Mouse (Mus musculus): Measurements from ENCODE around the gene Pi4k2b. TPM values are rescaled to one million over a fixed set of nuclear protein-coding genes. Genes with fewer than 3 reads are reported as not detected.

Gene Pi4k2b
- polyA plus RNA-seq, 1 experiment, result 65.9 TPM

DNA sequence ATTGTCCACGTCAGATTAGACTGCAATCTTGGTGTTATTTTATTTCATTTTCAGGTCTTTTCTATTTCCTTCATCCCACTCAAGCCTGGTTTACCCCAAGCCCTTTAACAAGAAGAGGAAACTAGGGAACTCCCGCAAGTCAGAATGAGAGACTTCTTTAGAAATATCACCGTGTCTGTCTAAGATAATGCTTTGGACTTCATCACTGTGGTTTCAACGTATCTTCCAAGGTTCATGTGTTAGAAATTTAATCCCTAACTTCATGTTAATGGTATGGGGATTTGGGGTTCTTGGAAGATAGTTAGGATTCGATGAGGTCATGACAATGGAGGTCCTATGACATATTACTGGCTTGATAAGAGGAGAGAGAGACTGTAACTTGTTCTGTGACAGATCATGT lies 13.6 kb upstream of the Pi4k2b start:
- Histone ChIP-seq H3K36me3 (ENCODE audit: control insufficient read depth, insufficient read depth, low read length) (no peaks in the 10 kb centered on the region), H3K27ac (ENCODE audit: control insufficient read depth, insufficient read depth, low read depth, low read length) (no peak overlapping the region), H3K4me1 (ENCODE audit: control insufficient read depth, insufficient read depth, low read length) (no peaks in the 10 kb centered on the region), H3K27me3 (ENCODE audit: control insufficient read depth, insufficient read depth, low read length) (no peaks in the 10 kb centered on the region), H3K4me3 (ENCODE audit: control insufficient read depth, low read depth, low read length) (no peak overlapping the region)
- TF ChIP-seq CTCF (IDR thresholded peaks at IDR 0.05; ENCODE audit: control insufficient read depth, insufficient read depth, insufficient replicate concordance, low read depth, low read length), result no peak
- no peak for TF ChIP-seq POLR2A (IDR thresholded peaks at IDR 0.05; ENCODE audit: control insufficient read depth, low read depth, low read length)

DNA sequence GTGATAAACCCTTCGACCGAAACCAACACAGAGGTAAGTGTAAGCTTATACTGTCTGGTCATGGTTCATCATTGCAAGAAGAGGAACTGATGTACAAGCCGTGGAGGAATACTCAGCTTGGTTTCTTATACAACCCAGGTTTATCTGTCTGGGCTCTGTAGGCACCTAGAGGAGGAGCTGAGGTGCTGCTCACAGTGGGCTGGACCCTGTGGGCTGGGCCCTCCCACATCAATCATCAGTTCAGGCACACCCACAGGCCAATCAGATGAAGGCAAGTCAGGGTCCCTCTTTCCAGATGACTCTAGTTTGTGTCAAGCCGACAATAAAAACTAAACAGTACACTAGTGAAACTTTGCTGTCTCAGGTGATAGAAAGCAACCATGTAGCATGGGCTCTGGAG lies 8.6 kb upstream of the Pi4k2b start:
- TF ChIP-seq POLR2A (IDR thresholded peaks at IDR 0.05; ENCODE audit: control insufficient read depth, low read depth, low read length) (no peak), CTCF (IDR thresholded peaks at IDR 0.05; ENCODE audit: control insufficient read depth, insufficient read depth, insufficient replicate concordance, low read depth, low read length) (no peak)

DNA sequence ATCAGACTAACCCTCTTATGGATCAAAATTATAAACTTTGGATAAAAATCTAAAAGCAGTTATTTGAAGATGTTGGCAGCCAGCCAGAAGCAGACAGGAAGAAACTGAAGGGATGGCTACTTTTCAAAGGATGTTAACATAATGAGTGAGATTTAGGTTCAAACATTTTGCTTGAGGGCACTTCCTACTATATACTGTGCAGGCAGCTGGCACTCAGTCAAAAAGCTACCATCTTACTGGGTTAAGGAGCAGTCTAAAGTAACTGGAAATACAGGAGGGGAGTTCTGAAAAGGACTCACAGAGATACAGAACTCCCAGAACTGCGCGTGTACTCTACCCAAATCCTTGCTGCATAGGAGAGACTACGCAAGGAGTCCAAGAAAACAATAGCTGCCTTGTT lies 5.3 kb upstream of the Pi4k2b start:
- H3K4me1 ChIP-seq (ENCODE audit: control insufficient read depth, insufficient read depth, low read length), result no peaks in the 10 kb centered on the region
- H3K27ac ChIP-seq (ENCODE audit: control insufficient read depth, insufficient read depth, low read depth, low read length), result no peak overlapping the region
- H3K4me3 ChIP-seq (ENCODE audit: control insufficient read depth, low read depth, low read length), result no peak overlapping the region
- H3K27me3 ChIP-seq (ENCODE audit: control insufficient read depth, insufficient read depth, low read length), result no peaks in the 10 kb centered on the region
- H3K36me3 ChIP-seq (ENCODE audit: control insufficient read depth, insufficient read depth, low read length), result no peaks in the 10 kb centered on the region
- TF ChIP-seq POLR2A (IDR thresholded peaks at IDR 0.05; ENCODE audit: control insufficient read depth, low read depth, low read length) (no peak), CTCF (IDR thresholded peaks at IDR 0.05; ENCODE audit: control insufficient read depth, insufficient read depth, insufficient replicate concordance, low read depth, low read length) (no peak)

More for the DNA sequence above, 8.6 kb upstream of the Pi4k2b start:
- no peak overlapping the region for H3K27ac ChIP-seq (ENCODE audit: control insufficient read depth, insufficient read depth, low read depth, low read length)
- H3K36me3 ChIP-seq (ENCODE audit: control insufficient read depth, insufficient read depth, low read length), result no peaks in the 10 kb centered on the region
- H3K27me3 ChIP-seq (ENCODE audit: control insufficient read depth, insufficient read depth, low read length), result no peaks in the 10 kb centered on the region
- H3K4me1 ChIP-seq (ENCODE audit: control insufficient read depth, insufficient read depth, low read length), result no peaks in the 10 kb centered on the region
- H3K4me3 ChIP-seq (ENCODE audit: control insufficient read depth, low read depth, low read length), result no peak overlapping the region

DNA sequence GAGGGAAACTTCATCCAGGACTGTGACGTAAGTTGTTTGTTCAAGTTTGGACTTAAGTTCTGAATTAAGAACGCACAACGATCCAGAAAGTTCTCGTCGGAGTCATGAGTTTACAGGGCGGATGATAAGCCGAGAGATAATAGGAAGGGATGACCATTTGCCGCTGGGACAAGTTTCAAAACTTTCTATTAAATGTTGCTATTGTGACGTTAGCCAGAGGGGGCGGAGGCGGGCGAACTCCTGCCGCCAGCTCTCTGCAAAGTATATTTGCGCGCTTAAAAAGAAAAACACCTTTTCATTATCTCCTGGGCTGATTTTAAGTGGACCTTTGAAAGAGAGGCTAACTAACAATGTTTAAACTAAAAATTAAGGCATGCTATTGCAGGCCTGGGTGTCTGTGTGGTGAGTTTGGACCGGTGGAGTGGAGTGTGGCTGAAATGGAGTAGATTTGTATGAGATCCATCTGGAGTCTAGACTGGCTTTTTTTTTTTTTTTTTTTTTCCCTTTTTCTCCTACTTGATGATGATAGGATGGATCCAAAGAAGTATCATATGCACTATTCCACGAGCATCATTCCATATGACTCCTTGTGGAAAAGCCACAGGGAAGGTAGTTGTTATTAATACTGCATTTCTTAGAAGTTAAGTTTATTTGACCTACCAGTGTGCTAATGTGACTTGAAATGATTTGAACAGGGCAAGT lies 889 bp downstream of the Pi4k2b start:
- Histone ChIP-seq H3K36me3 (ENCODE audit: control insufficient read depth, insufficient read depth, low read length) (no peaks in the 10 kb centered on the region), H3K27ac (ENCODE audit: control insufficient read depth, insufficient read depth, low read depth, low read length) (peak overlapping the region; percentile 95), H3K27me3 (ENCODE audit: control insufficient read depth, insufficient read depth, low read length) (no peaks in the 10 kb centered on the region), H3K4me3 (ENCODE audit: control insufficient read depth, low read depth, low read length) (peak overlapping the region; percentile 98), H3K4me1 (ENCODE audit: control insufficient read depth, insufficient read depth, low read length) (peaks cover 5% of the 10 kb centered on the region; the same call in 1 of the 2 replicates)
- 0 out of 2 replicates have a peak, but pooled peaks have one; percentile 28 for TF ChIP-seq POLR2A (IDR thresholded peaks at IDR 0.05; ENCODE audit: control insufficient read depth, low read depth, low read length)
- no peak for TF ChIP-seq CTCF (IDR thresholded peaks at IDR 0.05; ENCODE audit: control insufficient read depth, insufficient read depth, insufficient replicate concordance, low read depth, low read length)

DNA sequence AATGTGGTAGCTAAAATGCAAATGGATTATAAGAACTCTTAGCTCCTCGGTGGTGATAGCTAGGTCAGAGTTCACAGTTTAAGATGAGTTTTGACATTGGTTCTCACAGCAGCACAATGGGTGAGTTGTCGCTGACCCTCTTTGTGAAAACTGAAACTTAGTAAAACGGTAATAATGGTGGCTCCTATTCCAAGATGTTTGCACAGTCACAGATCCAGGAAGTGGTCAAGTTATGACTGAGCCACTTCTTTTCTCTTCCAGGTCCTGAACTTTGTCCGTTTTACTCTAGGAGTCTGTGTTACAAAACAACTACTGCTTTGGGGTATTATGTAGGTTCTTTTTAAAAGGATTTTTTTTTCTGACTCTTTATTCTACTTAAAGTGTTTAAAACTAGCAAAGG lies 1.9 kb downstream of the Pi4k2b start:
- TF ChIP-seq POLR2A (IDR thresholded peaks at IDR 0.05; ENCODE audit: control insufficient read depth, low read depth, low read length) (no peak), CTCF (IDR thresholded peaks at IDR 0.05; ENCODE audit: control insufficient read depth, insufficient read depth, insufficient replicate concordance, low read depth, low read length) (no peak)
- Histone ChIP-seq H3K27me3 (ENCODE audit: control insufficient read depth, insufficient read depth, low read length) (no peaks in the 10 kb centered on the region), H3K36me3 (ENCODE audit: control insufficient read depth, insufficient read depth, low read length) (no peaks in the 10 kb centered on the region), H3K27ac (ENCODE audit: control insufficient read depth, insufficient read depth, low read depth, low read length) (no peak overlapping the region), H3K4me3 (ENCODE audit: control insufficient read depth, low read depth, low read length) (peak overlapping the region; percentile 83; the same call in 1 of the 2 replicates), H3K4me1 (ENCODE audit: control insufficient read depth, insufficient read depth, low read length) (peaks cover 5% of the 10 kb centered on the region; the same call in 1 of the 2 replicates)

DNA sequence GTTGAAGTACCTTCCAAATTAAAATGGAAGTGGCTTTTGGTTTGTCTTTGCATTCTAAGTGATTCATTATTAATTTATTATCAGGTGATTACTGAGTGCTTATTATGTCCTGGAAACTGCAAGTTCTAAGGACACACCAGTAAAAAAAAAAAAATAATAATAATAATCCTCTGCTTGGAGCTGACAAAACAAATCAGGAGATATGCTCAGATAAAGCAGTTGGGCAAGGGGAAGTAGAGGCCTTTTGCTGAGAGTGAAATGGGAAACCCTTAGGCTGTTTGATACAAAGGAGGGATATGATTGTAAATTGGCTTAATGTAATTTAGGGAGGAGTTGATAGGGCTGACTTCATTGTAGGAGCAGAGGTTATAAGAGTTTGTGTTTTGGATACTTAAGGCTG lies 5.5 kb downstream of the Pi4k2b start:
- peaks cover 5% of the 10 kb centered on the region; the same call in 1 of the 2 replicates for H3K4me1 ChIP-seq (ENCODE audit: control insufficient read depth, insufficient read depth, low read length)
- H3K27ac ChIP-seq (ENCODE audit: control insufficient read depth, insufficient read depth, low read depth, low read length), result no peak overlapping the region
- no peak for TF ChIP-seq CTCF (IDR thresholded peaks at IDR 0.05; ENCODE audit: control insufficient read depth, insufficient read depth, insufficient replicate concordance, low read depth, low read length)
- TF ChIP-seq POLR2A (IDR thresholded peaks at IDR 0.05; ENCODE audit: control insufficient read depth, low read depth, low read length), result no peak
- no peak overlapping the region for H3K4me3 ChIP-seq (ENCODE audit: control insufficient read depth, low read depth, low read length)
- no peaks in the 10 kb centered on the region for H3K27me3 ChIP-seq (ENCODE audit: control insufficient read depth, insufficient read depth, low read length)
- H3K36me3 ChIP-seq (ENCODE audit: control insufficient read depth, insufficient read depth, low read length), result no peaks in the 10 kb centered on the region

DNA sequence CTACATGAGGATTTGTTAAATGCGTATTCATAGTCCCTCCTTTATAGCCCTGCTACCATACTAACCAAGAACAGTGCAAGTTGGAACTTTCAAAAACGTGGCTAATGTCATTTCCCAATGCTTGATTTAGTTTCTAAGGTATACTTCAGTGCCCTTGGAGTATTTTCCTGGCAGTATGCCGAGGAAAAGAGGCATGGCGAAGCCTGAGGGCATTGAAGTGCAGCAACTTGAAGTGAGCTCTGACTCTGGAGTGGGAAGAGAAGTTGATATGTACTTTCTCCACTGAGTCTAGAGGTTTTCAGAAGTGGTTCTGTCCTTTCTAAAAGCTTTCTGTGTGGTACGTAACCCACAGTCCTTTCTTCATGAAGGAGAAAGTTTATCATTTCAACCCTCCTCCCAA lies 7.4 kb downstream of the Pi4k2b start:
- H3K27ac ChIP-seq (ENCODE audit: control insufficient read depth, insufficient read depth, low read depth, low read length), result no peak overlapping the region
- H3K36me3 ChIP-seq (ENCODE audit: control insufficient read depth, insufficient read depth, low read length), result no peaks in the 10 kb centered on the region
- TF ChIP-seq CTCF (IDR thresholded peaks at IDR 0.05; ENCODE audit: control insufficient read depth, insufficient read depth, insufficient replicate concordance, low read depth, low read length) (no peak), POLR2A (IDR thresholded peaks at IDR 0.05; ENCODE audit: control insufficient read depth, low read depth, low read length) (no peak)
- H3K27me3 ChIP-seq (ENCODE audit: control insufficient read depth, insufficient read depth, low read length), result no peaks in the 10 kb centered on the region
- no peak overlapping the region for H3K4me3 ChIP-seq (ENCODE audit: control insufficient read depth, low read depth, low read length)
- peaks cover 3% of the 10 kb centered on the region; the same call in 1 of the 2 replicates for H3K4me1 ChIP-seq (ENCODE audit: control insufficient read depth, insufficient read depth, low read length)

All from testis, adult 2 months (tissue).